Mouse (Mus musculus): Measurements from ENCODE around the gene Olfr996. TPM values are rescaled to one million over a fixed set of nuclear protein-coding genes. Genes with fewer than 3 reads are reported as not detected.
A peak's percentile ranks its signal among the peaks of the same experiment; 100 is the strongest.
"Not testable (repeated sequence)": the region's sequence is repeated elsewhere in the genome, so short reads cannot be mapped to it uniquely, and the experiment has no call there.

The Olfr996 gene
- polyA plus RNA-seq (2015; fragmentation: Nextera tagmentation; extraction: Ambion mirVana), result not detected in 2 replicates

- no peak within 1 kb of the TSS for H3K4me2 ChIP-seq
- H3K9me3 ChIP-seq, result no peaks in the 10 kb centered on the region
- ATAC-seq (ENCODE audit: insufficient read depth, low FRiP score, low read depth), result no peak
- H3K27me3 ChIP-seq (replicated peaks), result no peaks in the 10 kb centered on the region
- no peak within 1 kb of the TSS for H3K27ac ChIP-seq
- no peak within 1 kb of the TSS for H3K9ac ChIP-seq
- H3K4me1 ChIP-seq, result no peaks in the 10 kb centered on the region
- no peaks in the 10 kb centered on the region for H3K36me3 ChIP-seq
- no peak within 1 kb of the TSS for H3K4me3 ChIP-seq (replicated peaks)
Observed at GRCm38 (mm10) chr2:85578915-85579314, at the start of gene Olfr996. Olfr996 (plus strand) TSS chr2:85579215.

GRCm38 (mm10) chr2:85532082-85532778 is 46.8 kb upstream of the Olfr996 start:
- no peak overlapping the region for H3K4me3 ChIP-seq (replicated peaks)
- no peaks in the 10 kb centered on the region for H3K27me3 ChIP-seq (replicated peaks)
- H3K9me3 ChIP-seq, result no peaks in the 10 kb centered on the region
- ATAC-seq (ENCODE audit: insufficient read depth, low FRiP score, low read depth), result peak; percentile 70
- peak overlapping the region; percentile 67 for H3K27ac ChIP-seq
- H3K4me2 ChIP-seq, result no peak overlapping the region
- WGBS, result 53% methylated on average over 2 of the region's 2 CpGs
- H3K36me3 ChIP-seq, result no peaks in the 10 kb centered on the region
- no peak overlapping the region for H3K9ac ChIP-seq
- H3K4me1 ChIP-seq, result no peaks in the 10 kb centered on the region

GRCm38 (mm10) chr2:85533934-85534333 is 45.1 kb upstream of the Olfr996 start:
- Histone ChIP-seq H3K4me2 (no peak overlapping the region), H3K27ac (no peak overlapping the region), H3K4me3 (replicated peaks) (no peak overlapping the region), H3K4me1 (no peaks in the 10 kb centered on the region), H3K36me3 (no peaks in the 10 kb centered on the region), H3K27me3 (replicated peaks) (no peaks in the 10 kb centered on the region), H3K9me3 (no peaks in the 10 kb centered on the region), H3K9ac (no peak overlapping the region)
- 73% methylated on average over 1 of the region's 1 CpGs for WGBS
- ATAC-seq (ENCODE audit: insufficient read depth, low FRiP score, low read depth), result peak; percentile 35; the same call in 1 of the 2 replicates

- Histone ChIP-seq H3K4me2 (no peak overlapping the region), H3K4me1 (no peaks in the 10 kb centered on the region), H3K36me3 (no peaks in the 10 kb centered on the region), H3K9me3 (no peaks in the 10 kb centered on the region), H3K9ac (no peak overlapping the region), H3K27me3 (replicated peaks) (no peaks in the 10 kb centered on the region), H3K4me3 (replicated peaks) (no peak overlapping the region), H3K27ac (no peak overlapping the region; the same call in 1 of the 2 replicates)
- no peak for ATAC-seq (ENCODE audit: insufficient read depth, low FRiP score, low read depth)
- 63% methylated on average over 1 of the region's 1 CpGs for WGBS
Observed at GRCm38 (mm10) chr2:85554806-85555205, 24.2 kb upstream of the Olfr996 start.

- H3K36me3 ChIP-seq, result no peaks in the 10 kb centered on the region
- no peaks in the 10 kb centered on the region for H3K27me3 ChIP-seq (replicated peaks)
- H3K4me3 ChIP-seq (replicated peaks), result no peak overlapping the region
- H3K9ac ChIP-seq, result no peak overlapping the region
- H3K4me2 ChIP-seq, result no peak overlapping the region
- WGBS, result 28% methylated on average over 4 of the region's 4 CpGs
- H3K9me3 ChIP-seq, result no peaks in the 10 kb centered on the region
- H3K4me1 ChIP-seq, result no peaks in the 10 kb centered on the region
- ATAC-seq (ENCODE audit: insufficient read depth, low FRiP score, low read depth), result no peak
- H3K27ac ChIP-seq, result no peak overlapping the region
Observed at GRCm38 (mm10) chr2:85560226-85560625, 18.8 kb upstream of the Olfr996 start.

GRCm38 (mm10) chr2:85561187-85561586 is 17.8 kb upstream of the Olfr996 start:
- Histone ChIP-seq H3K4me3 (replicated peaks) (no peak overlapping the region), H3K9me3 (no peaks in the 10 kb centered on the region), H3K27ac (no peak overlapping the region), H3K4me2 (no peak overlapping the region), H3K27me3 (replicated peaks) (no peaks in the 10 kb centered on the region), H3K9ac (no peak overlapping the region), H3K36me3 (no peaks in the 10 kb centered on the region), H3K4me1 (no peaks in the 10 kb centered on the region)
- WGBS, result 17% methylated on average over 4 of the region's 4 CpGs
- no peak for ATAC-seq (ENCODE audit: insufficient read depth, low FRiP score, low read depth)

- not testable (repeated sequence) for H3K4me3 ChIP-seq (replicated peaks); H3K27me3 ChIP-seq (replicated peaks); H3K9me3 ChIP-seq; ATAC-seq (ENCODE audit: insufficient read depth, low FRiP score, low read depth); H3K4me1 ChIP-seq; H3K9ac ChIP-seq; H3K4me2 ChIP-seq; H3K27ac ChIP-seq; H3K36me3 ChIP-seq
- 89% methylated on average over 2 of the region's 2 CpGs for WGBS
Observed at GRCm38 (mm10) chr2:85588648-85589047, 9.6 kb downstream of the Olfr996 start, which contains the start of gene Olfr998. Olfr998 (plus strand) TSS chr2:85588948.

GRCm38 (mm10) chr2:85611803-85612202 is 32.8 kb downstream of the Olfr996 start, which contains the start of gene Olfr1000:
Olfr1000 (minus strand) TSS chr2:85611903.
- Histone ChIP-seq H3K36me3 (no peaks in the 10 kb centered on the region), H3K4me3 (replicated peaks) (no peak within 1 kb of the TSS), H3K27me3 (replicated peaks) (no peaks in the 10 kb centered on the region), H3K4me1 (no peaks in the 10 kb centered on the region), H3K4me2 (no peak within 1 kb of the TSS), H3K27ac (no peak within 1 kb of the TSS), H3K9ac (no peak within 1 kb of the TSS), H3K9me3 (no peaks in the 10 kb centered on the region)
- WGBS, result 57% methylated on average over 1 of the region's 1 CpGs
- no peak for ATAC-seq (ENCODE audit: insufficient read depth, low FRiP score, low read depth)

Other genes with a start within 250 kb of the Olfr996 start
- not detected in 2 replicates for gene Olfr987, start 239.9 kb upstream of the Olfr996 start, polyA plus RNA-seq (2015; fragmentation: Nextera tagmentation; extraction: Ambion mirVana)
- not detected in 2 replicates for gene Olfr988, start 216.0 kb upstream of the Olfr996 start, polyA plus RNA-seq (2015; fragmentation: Nextera tagmentation; extraction: Ambion mirVana)
- not detected in 2 replicates for gene Olfr992, start 169.7 kb upstream of the Olfr996 start, polyA plus RNA-seq (2015; fragmentation: Nextera tagmentation; extraction: Ambion mirVana)
- not detected in 2 replicates for gene Olfr993, start 164.3 kb upstream of the Olfr996 start, polyA plus RNA-seq (2015; fragmentation: Nextera tagmentation; extraction: Ambion mirVana)
- gene Olfr994, start 142.8 kb upstream of the Olfr996 start, polyA plus RNA-seq (2015; fragmentation: Nextera tagmentation; extraction: Ambion mirVana), result not detected in 2 replicates
- gene Olfr995, start 135.6 kb upstream of the Olfr996 start, polyA plus RNA-seq (2015; fragmentation: Nextera tagmentation; extraction: Ambion mirVana), result not detected in 2 replicates
- 5.4 and 8.7 TPM in 2 replicates for gene 4833423E24Rik, start 60.2 kb upstream of the Olfr996 start, polyA plus RNA-seq (2015; fragmentation: Nextera tagmentation; extraction: Ambion mirVana)
- gene Olfr998, start 9.7 kb downstream of the Olfr996 start, polyA plus RNA-seq (2015; fragmentation: Nextera tagmentation; extraction: Ambion mirVana), result not detected in 2 replicates
- gene Olfr1000, start 32.7 kb downstream of the Olfr996 start, polyA plus RNA-seq (2015; fragmentation: Nextera tagmentation; extraction: Ambion mirVana), result not detected in 2 replicates
- not detected in 2 replicates for gene Olfr1002, start 71.5 kb downstream of the Olfr996 start, polyA plus RNA-seq (2015; fragmentation: Nextera tagmentation; extraction: Ambion mirVana)
- gene Olfr154, start 85.2 kb downstream of the Olfr996 start, polyA plus RNA-seq (2015; fragmentation: Nextera tagmentation; extraction: Ambion mirVana), result not detected in 2 replicates
- gene Olfr1006, start 99.6 kb downstream of the Olfr996 start, polyA plus RNA-seq (2015; fragmentation: Nextera tagmentation; extraction: Ambion mirVana), result not detected in 2 replicates
- not detected in 2 replicates for gene Olfr1008, start 110.2 kb downstream of the Olfr996 start, polyA plus RNA-seq (2015; fragmentation: Nextera tagmentation; extraction: Ambion mirVana)
- not detected in 2 replicates for gene Olfr1009, start 136.2 kb downstream of the Olfr996 start, polyA plus RNA-seq (2015; fragmentation: Nextera tagmentation; extraction: Ambion mirVana)
- not detected in 2 replicates for gene Olfr1012, start 183.6 kb downstream of the Olfr996 start, polyA plus RNA-seq (2015; fragmentation: Nextera tagmentation; extraction: Ambion mirVana)
- not detected in 2 replicates for gene Olfr1013, start 187.9 kb downstream of the Olfr996 start, polyA plus RNA-seq (2015; fragmentation: Nextera tagmentation; extraction: Ambion mirVana)
- gene Olfr1014, start 193.5 kb downstream of the Olfr996 start, polyA plus RNA-seq (2015; fragmentation: Nextera tagmentation; extraction: Ambion mirVana), result not detected in 2 replicates
- not detected in 2 replicates for gene Olfr1015, start 202.8 kb downstream of the Olfr996 start, polyA plus RNA-seq (2015; fragmentation: Nextera tagmentation; extraction: Ambion mirVana)
- gene Olfr1016, start 223.3 kb downstream of the Olfr996 start, polyA plus RNA-seq (2015; fragmentation: Nextera tagmentation; extraction: Ambion mirVana), result not detected in 2 replicates
- not detected in 2 replicates for gene Olfr1018, start 239.3 kb downstream of the Olfr996 start, polyA plus RNA-seq (2015; fragmentation: Nextera tagmentation; extraction: Ambion mirVana)

Data from stomach, embryonic 15.5 days (tissue).